32 mouse cellular contexts compared by ENCODE assay signal in the genomic region with DNA sequence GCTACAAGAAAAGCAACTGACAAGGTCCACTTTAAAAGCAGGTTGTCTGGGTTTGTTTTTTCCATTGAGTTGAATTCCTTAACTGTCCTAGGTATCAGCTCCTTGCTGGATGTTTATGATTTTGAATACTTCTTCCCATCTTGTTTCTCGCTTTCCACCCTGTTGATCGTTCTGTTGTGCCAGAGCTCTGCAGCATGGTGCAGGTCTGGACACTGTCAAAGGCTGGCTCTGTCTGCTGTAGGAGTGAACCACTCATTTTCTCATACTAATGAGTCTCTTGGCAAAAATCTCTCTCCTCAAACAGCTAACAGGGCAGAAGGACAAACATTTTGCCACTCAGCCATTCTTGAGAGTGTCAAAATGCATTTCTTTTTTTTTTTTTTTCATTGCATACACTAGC. TPM values are rescaled to one million over a fixed set of nuclear protein-coding genes. Genes with fewer than 3 reads are reported as not detected.
DNase-seq lines count a peak whose midpoint lies in the region; ATAC-seq and TF ChIP-seq lines count a peak whose summit lies in the region.
"Had no signal": no experiment of that assay in that cellular context is flagged by ENCODE, and none has a peak within 500 bp of the region (broad histone marks: within the 10 kb centered on the region; RNA-seq: fewer than 3 reads in every experiment).

No protein-coding gene starts in this region.

- 39% methylated on average over 2 of the region's 2 CpGs for WGBS in stomach, embryonic 14.5 days

- H3K4me3 ChIP-seq in layer of hippocampus, adult 2 months: no peak overlapping the region
- no peak overlapping the region for H3K4me3 ChIP-seq in stomach, embryonic 14.5 days (ENCODE audit: low read depth, low read length)
- H3K4me3 ChIP-seq: embryonic facial prominence, embryonic 12.5 days; embryonic facial prominence, embryonic 15.5 days; forebrain, embryonic 12.5 days; forebrain, embryonic 15.5 days had no signal

- no peak for DNase-seq in layer of hippocampus, adult 2 months (ENCODE audit: low spot score in 2 of 2)
- DNase-seq in layer of hippocampus, adult 9-11 months: no peak
- DNase-seq in MN1 (ENCODE audit: low spot score): peak; percentile 70
- DNase-seq in thymus, postnatal 10 days (ENCODE audit: low spot score in 2 of 2): no peak
- DNase-seq: adrenal gland, adult 2 months; adrenal gland, postnatal 14 days; cerebellum, adult 11 months; cerebellum, adult 2 months; cerebellum, adult 9-11 months; cerebellum, postnatal 25 days; gastrocnemius, postnatal 25 days; heart, adult 18-20 months; heart, postnatal 4 days had no signal

- H3K4me2 ChIP-seq in stomach, embryonic 14.5 days (replicated peaks; ENCODE audit: low read depth, low read length): no peak overlapping the region
- H3K4me2 ChIP-seq: embryonic facial prominence, embryonic 12.5 days; embryonic facial prominence, embryonic 15.5 days; forebrain, embryonic 12.5 days; forebrain, embryonic 15.5 days; hindbrain, embryonic 14.5 days had no signal

- H3K9ac ChIP-seq in stomach, embryonic 14.5 days (replicated peaks; ENCODE audit: low read depth, low read length): no peak overlapping the region
- H3K9ac ChIP-seq: embryonic facial prominence, embryonic 12.5 days; embryonic facial prominence, embryonic 15.5 days; forebrain, embryonic 12.5 days; forebrain, embryonic 15.5 days; hindbrain, embryonic 14.5 days had no signal

- ATAC-seq in stomach, embryonic 14.5 days (ENCODE audit: insufficient number of reproducible peaks, insufficient read depth, low FRiP score, low read depth): no peak
- no peak for ATAC-seq in erythroid progenitor cell, adult 5-6 weeks (replicated peaks; ENCODE audit: low FRiP score, poor library complexity, severe bottlenecking)
- ATAC-seq: CD4-positive, CD25-positive, alpha-beta regulatory T cell, adult 4 months; forebrain, embryonic 15.5 days; hindbrain, postnatal 0 days; inflammation-experienced regulatory T-cells, adult 6 months had no signal

- no peaks in the 10 kb centered on the region for H3K4me1 ChIP-seq in stomach, embryonic 14.5 days (ENCODE audit: control insufficient read depth, insufficient read depth, low read length)
- H3K4me1 ChIP-seq: embryonic facial prominence, embryonic 12.5 days; embryonic facial prominence, embryonic 15.5 days had no signal

- TF ChIP-seq CTCF in layer of hippocampus, adult 2 months (conservative IDR thresholded peaks at IDR 0.05): no peak

- no peaks in the 10 kb centered on the region for H3K36me3 ChIP-seq in stomach, embryonic 14.5 days (ENCODE audit: control insufficient read depth, insufficient read depth, low read length)
- H3K36me3 ChIP-seq: embryonic facial prominence, embryonic 12.5 days; embryonic facial prominence, embryonic 15.5 days; forebrain, embryonic 12.5 days; forebrain, embryonic 15.5 days had no signal

- no peaks in the 10 kb centered on the region for H3K27me3 ChIP-seq in stomach, embryonic 14.5 days (ENCODE audit: control insufficient read depth, insufficient read depth, low read length)
- H3K27me3 ChIP-seq: embryonic facial prominence, embryonic 15.5 days; forebrain, embryonic 12.5 days; forebrain, embryonic 15.5 days had no signal

- H3K9me3 ChIP-seq in stomach, embryonic 14.5 days (ENCODE audit: control insufficient read depth, low read depth, low read length): no peaks in the 10 kb centered on the region
- H3K9me3 ChIP-seq: embryonic facial prominence, embryonic 12.5 days; embryonic facial prominence, embryonic 15.5 days; forebrain, embryonic 12.5 days; forebrain, embryonic 15.5 days had no signal

- H3K27ac ChIP-seq in layer of hippocampus, adult 2 months: peak overlapping the region; percentile 65
- H3K27ac ChIP-seq in stomach, embryonic 14.5 days (ENCODE audit: low read length): peak overlapping the region; percentile 53
- H3K27ac ChIP-seq: embryonic facial prominence, embryonic 12.5 days; embryonic facial prominence, embryonic 15.5 days; forebrain, embryonic 12.5 days; forebrain, embryonic 15.5 days; hindbrain, embryonic 14.5 days; hindbrain, postnatal 0 days had no signal

RNA-seq across cellular contexts. Expression of a gene that starts 14.6 kb away (rescaled TPM):
- 100 to 1,000 TPM; 984 to 990 TPM for total RNA-seq in layer of hippocampus, adult 2 months (2021)
- 65.5 and 70.1 TPM in 2 replicates for polyA plus RNA-seq in stomach, embryonic 14.5 days (2014; fragmentation: Nextera tagmentation; extraction: Ambion mirVana)
- total RNA-seq in erythroid progenitor cell, adult 5-6 weeks (2015; ENCODE audit: low replicate concordance): 139 and 159 TPM in 2 replicates
- 175 and 177 TPM in 2 replicates for total RNA-seq in erythroid progenitor cell, adult 5-6 weeks (2017; ENCODE audit: low replicate concordance)

RNA-seq across cellular contexts. Expression of a gene that starts 14.7 kb away (rescaled TPM):
- not detected for total RNA-seq in layer of hippocampus, adult 2 months (2021)
- not detected in 2 replicates for polyA plus RNA-seq in stomach, embryonic 14.5 days (2014; fragmentation: Nextera tagmentation; extraction: Ambion mirVana)
- not detected in 2 replicates for total RNA-seq in erythroid progenitor cell, adult 5-6 weeks (2015; ENCODE audit: low replicate concordance)
- total RNA-seq in erythroid progenitor cell, adult 5-6 weeks (2017; ENCODE audit: low replicate concordance): not detected in 2 replicates
- total RNA-seq: adrenal gland, adult 2 months; adrenal gland, postnatal 4 days; common myeloid progenitor, adult 5-6 weeks; gastrocnemius, adult 8-10 months; hindbrain, postnatal 0 days; MEL had no signal
- polyA plus RNA-seq: adrenal gland, adult 2 months; C2C12; CD4-positive, CD25-positive, alpha-beta regulatory T cell, adult 4 months; cerebellum, adult 2 months; embryonic facial prominence, embryonic 12.5 days; embryonic facial prominence, embryonic 15.5 days; forebrain, embryonic 12.5 days; gonadal fat pad, adult 2 months; heart, embryonic 14.5 days; heart, postnatal 0 days; hindbrain, embryonic 11.5 days; hindbrain, embryonic 14.5 days; inflammation-experienced regulatory T-cells, adult 6 months had no signal

RNA-seq across cellular contexts. Expression of a gene that starts 35.6 kb away (rescaled TPM):
- under 1 TPM in 1 of 2 experiments, not detected in 1; 0.12 TPM for total RNA-seq in layer of hippocampus, adult 2 months (2021)
- polyA plus RNA-seq in stomach, embryonic 14.5 days (2014; fragmentation: Nextera tagmentation; extraction: Ambion mirVana): not detected in 2 replicates
- not detected in 2 replicates for total RNA-seq in erythroid progenitor cell, adult 5-6 weeks (2015; ENCODE audit: low replicate concordance)
- total RNA-seq in erythroid progenitor cell, adult 5-6 weeks (2017; ENCODE audit: low replicate concordance): not detected in 2 replicates
- total RNA-seq: adrenal gland, adult 2 months; adrenal gland, postnatal 14 days; adrenal gland, postnatal 4 days; common myeloid progenitor, adult 5-6 weeks; gastrocnemius, adult 8-10 months; gastrocnemius, postnatal 25 days; heart, adult 18-20 months; heart, postnatal 4 days; hindbrain, postnatal 0 days had no signal
- polyA plus RNA-seq: adrenal gland, adult 2 months; C2C12; CD4-positive, CD25-positive, alpha-beta regulatory T cell, adult 4 months; embryonic facial prominence, embryonic 12.5 days; forebrain, embryonic 12.5 days; forebrain, embryonic 15.5 days; heart, embryonic 14.5 days; heart, postnatal 0 days; hindbrain, embryonic 11.5 days; inflammation-experienced regulatory T-cells, adult 6 months had no signal

RNA-seq across cellular contexts. Expression of a gene that starts 55.6 kb away (rescaled TPM):
- total RNA-seq in layer of hippocampus, adult 2 months (2021): not detected
- 49.9 and 50.9 TPM in 2 replicates for polyA plus RNA-seq in stomach, embryonic 14.5 days (2014; fragmentation: Nextera tagmentation; extraction: Ambion mirVana)
- total RNA-seq in erythroid progenitor cell, adult 5-6 weeks (2015; ENCODE audit: low replicate concordance): not detected in 2 replicates
- total RNA-seq in erythroid progenitor cell, adult 5-6 weeks (2017; ENCODE audit: low replicate concordance): 0.38 and 1.8 TPM in 2 replicates
- total RNA-seq: adrenal gland, adult 2 months; common myeloid progenitor, adult 5-6 weeks; MEL had no signal

Comparison
In these comparisons a context has a peak if more than half of its experiments do, and no peak if none do; other contexts are left out.
1. RNA of a gene that starts 14.6 kb away (total RNA-seq): 984 to 990 TPM in layer of hippocampus, adult 2 months; 139 to 177 TPM in erythroid progenitor cell, adult 5-6 weeks; every median in the first group is over 4 times any median in the second.